Mouse (Mus musculus): ENCODE measurements at regions not wholly inside any gene's neighbourhood (a gene's known extent, or its start where the extent isn't known, plus 50 kb on each side); places are given as distances from the start of the nearest gene placed in this dataset.

DNA sequence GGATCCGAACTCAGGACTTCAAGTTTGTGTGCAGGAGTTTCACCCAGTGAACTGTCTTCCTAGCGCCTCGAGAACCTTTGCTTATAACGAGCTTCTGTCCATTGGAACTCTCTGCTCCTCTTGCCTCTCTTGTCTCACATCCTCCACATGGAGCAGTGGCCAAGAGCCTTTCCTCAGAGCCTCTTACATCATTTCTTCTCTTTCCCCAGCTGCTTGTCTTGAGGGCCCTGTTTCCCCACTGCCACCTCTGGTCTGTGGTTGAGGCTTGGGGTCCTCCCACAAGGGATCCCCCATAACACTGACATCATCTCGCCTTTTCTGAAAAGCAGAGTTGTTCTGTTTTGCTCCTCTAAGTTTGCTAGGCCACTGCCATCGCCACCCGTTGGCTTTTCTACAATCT lies 51.9 kb upstream of the Dars start:
- no peak for DNase-seq (ENCODE audit: extremely low spot score, low read depth, low spot score)
